ENCODE assay signal across 17 mouse cellular contexts in genomic region chr11:95038818-95039655, GRCm38 (mm10). TPM values are rescaled to one million over a fixed set of nuclear protein-coding genes. Genes with fewer than 3 reads are reported as not detected.
A peak's percentile ranks its signal among the peaks of the same experiment; 100 is the strongest.
DNase-seq lines count a peak whose midpoint lies in the region; ATAC-seq and TF ChIP-seq lines count a peak whose summit lies in the region.
"Had no signal": no experiment of that assay in that cellular context is flagged by ENCODE, and none has a peak within 500 bp of the region (broad histone marks: within the 10 kb centered on the region; RNA-seq: fewer than 3 reads in every experiment).

No protein-coding gene starts in this region.

- TF ChIP-seq EP300 in liver, postnatal 0 days (IDR thresholded peaks at IDR 0.05; ENCODE audit: low read depth): no peak

- TF ChIP-seq POLR2A in small intestine, adult 2 months (IDR thresholded peaks at IDR 0.05; ENCODE audit: low read depth, low read length): no peak

- DNase-seq in cerebellum, adult 11-12 months: peak; percentile 73
- no peak for DNase-seq in liver, postnatal 0 days
- no peak for DNase-seq in forebrain, embryonic 10.5 days (ENCODE audit: extremely low spot score, low spot score)
- no peak for DNase-seq in thymus, postnatal 14 days
- DNase-seq: B cell, adult 2 months; forebrain, postnatal 0 days; lung, adult 2 months; spleen, adult 18-20 months; thymus, postnatal 36 days had no signal

- no peak overlapping the region for H3K4me3 ChIP-seq in liver, postnatal 0 days (ENCODE audit: low read depth, low read length)
- no peak overlapping the region for H3K4me3 ChIP-seq in liver, embryonic 12.5 days
- H3K4me3 ChIP-seq in intestine, embryonic 16.5 days (ENCODE audit: low read length): no peak overlapping the region
- peak overlapping the region; percentile 19 for H3K4me3 ChIP-seq in small intestine, adult 2 months (ENCODE audit: low read depth, low read length)
- H3K4me3 ChIP-seq in forebrain, embryonic 10.5 days: no peak overlapping the region

- peaks cover 21% of the 10 kb centered on the region for H3K4me1 ChIP-seq in liver, postnatal 0 days (ENCODE audit: insufficient read depth)
- H3K4me1 ChIP-seq in liver, embryonic 12.5 days: peaks cover 37% of the 10 kb centered on the region
- peaks cover 25% of the 10 kb centered on the region for H3K4me1 ChIP-seq in intestine, embryonic 16.5 days (ENCODE audit: control insufficient read depth, insufficient read depth, low read length)
- H3K4me1 ChIP-seq in small intestine, adult 2 months (ENCODE audit: control insufficient read depth, insufficient read depth, insufficient read length, low read length): peaks cover 20% of the 10 kb centered on the region
- H3K4me1 ChIP-seq in forebrain, embryonic 10.5 days: peaks cover 34% of the 10 kb centered on the region

- TF ChIP-seq CTCF in liver, postnatal 0 days (IDR thresholded peaks at IDR 0.05; ENCODE audit: low read depth): no peak
- TF ChIP-seq CTCF in small intestine, adult 2 months (IDR thresholded peaks at IDR 0.05; ENCODE audit: extremely low read depth, insufficient read length, insufficient replicate concordance, low read depth, low read length): no peak

- ATAC-seq in cerebellum, adult (ENCODE audit: insufficient number of reproducible peaks, low FRiP score, low TSS enrichment): no peak
- ATAC-seq in liver, postnatal 0 days: peak; percentile 12
- no peak for ATAC-seq in liver, embryonic 12.5 days
- ATAC-seq in intestine, embryonic 16.5 days: no peak
- ATAC-seq: forebrain, postnatal 0 days; midbrain, embryonic 16.5 days; Patski had no signal

- peak overlapping the region; percentile 66 for H3K27ac ChIP-seq in liver, postnatal 0 days (ENCODE audit: low read depth)
- no peak overlapping the region for H3K27ac ChIP-seq in liver, embryonic 12.5 days
- peak overlapping the region; percentile 75 for H3K27ac ChIP-seq in intestine, embryonic 16.5 days (ENCODE audit: low read length)
- peak overlapping the region; percentile 92 for H3K27ac ChIP-seq in small intestine, adult 2 months (ENCODE audit: insufficient read depth, low read depth, low read length)
- no peak overlapping the region for H3K27ac ChIP-seq in forebrain, embryonic 10.5 days
- H3K27ac ChIP-seq: embryonic facial prominence, embryonic 10.5 days had no signal

- WGBS in liver, postnatal 0 days (ENCODE audit: insufficient replicate concordance): 76% methylated on average over 13 of the region's 13 CpGs
- 74% methylated on average over 13 of the region's 13 CpGs for WGBS in liver, embryonic 12.5 days (ENCODE audit: insufficient replicate concordance)
- WGBS in intestine, embryonic 16.5 days: 71% methylated on average over 13 of the region's 13 CpGs
- WGBS in small intestine, adult 2 months: 62% methylated on average over 13 of the region's 13 CpGs
- 85% methylated on average over 13 of the region's 13 CpGs for WGBS in forebrain, embryonic 10.5 days

- H3K27me3 ChIP-seq in liver, postnatal 0 days (ENCODE audit: insufficient read depth, low read length): no peaks in the 10 kb centered on the region
- H3K27me3 ChIP-seq in liver, embryonic 12.5 days (replicated peaks): peaks cover 21% of the 10 kb centered on the region
- H3K27me3 ChIP-seq in intestine, embryonic 16.5 days (replicated peaks; ENCODE audit: control insufficient read depth, insufficient read depth, low read length): no peaks in the 10 kb centered on the region
- no peaks in the 10 kb centered on the region for H3K27me3 ChIP-seq in small intestine, adult 2 months (ENCODE audit: control insufficient read depth, insufficient read depth, low read length)
- H3K27me3 ChIP-seq in forebrain, embryonic 10.5 days (ENCODE audit: poor library complexity, severe bottlenecking): peaks cover 33% of the 10 kb centered on the region
- H3K27me3 ChIP-seq: Patski had no signal

- no peaks in the 10 kb centered on the region; the same call in 1 of the 2 replicates for H3K36me3 ChIP-seq in liver, postnatal 0 days (replicated peaks; ENCODE audit: insufficient read depth, low read length)
- no peaks in the 10 kb centered on the region; the same call in 1 of the 2 replicates for H3K36me3 ChIP-seq in liver, embryonic 12.5 days
- peaks cover 2% of the 10 kb centered on the region; the same call in 1 of the 2 replicates for H3K36me3 ChIP-seq in intestine, embryonic 16.5 days (ENCODE audit: control insufficient read depth, insufficient read depth, low read length)
- H3K36me3 ChIP-seq in small intestine, adult 2 months (ENCODE audit: control insufficient read depth, insufficient read depth, low read length): peaks cover 34% of the 10 kb centered on the region
- no peaks in the 10 kb centered on the region for H3K36me3 ChIP-seq in forebrain, embryonic 10.5 days (replicated peaks)
- H3K36me3 ChIP-seq: embryonic facial prominence, embryonic 10.5 days had no signal

- H3K9ac ChIP-seq in liver, postnatal 0 days (replicated peaks): no peak overlapping the region
- no peak overlapping the region for H3K9ac ChIP-seq in liver, embryonic 12.5 days
- H3K9ac ChIP-seq in intestine, embryonic 16.5 days (ENCODE audit: low read depth, low read length): no peak overlapping the region
- H3K9ac ChIP-seq: forebrain, postnatal 0 days had no signal

- no peaks in the 10 kb centered on the region for H3K9me3 ChIP-seq in liver, postnatal 0 days (ENCODE audit: low read length)
- H3K9me3 ChIP-seq in liver, embryonic 12.5 days (replicated peaks): no peaks in the 10 kb centered on the region
- H3K9me3 ChIP-seq in intestine, embryonic 16.5 days (ENCODE audit: control insufficient read depth, low read length): no peaks in the 10 kb centered on the region
- H3K9me3 ChIP-seq in forebrain, embryonic 10.5 days: no peaks in the 10 kb centered on the region
- H3K9me3 ChIP-seq: embryonic facial prominence, embryonic 10.5 days; heart, embryonic 10.5 days had no signal

- H3K4me2 ChIP-seq in liver, postnatal 0 days (ENCODE audit: low read depth, low read length): 0 out of 2 replicates have a peak overlapping the region, but pooled peaks have one; percentile 97
- no peak overlapping the region for H3K4me2 ChIP-seq in liver, embryonic 12.5 days
- H3K4me2 ChIP-seq in intestine, embryonic 16.5 days (ENCODE audit: low read depth, low read length): peak overlapping the region; percentile 21; the same call in 1 of the 2 replicates

RNA-seq across cellular contexts. Expression of gene Pdk2, which starts 2.1 kb away (rescaled TPM):
- 16.2 and 17.3 TPM in 2 replicates for polyA plus RNA-seq in liver, postnatal 0 days (2015; fragmentation: Nextera tagmentation; extraction: Ambion mirVana)
- polyA plus RNA-seq in liver, embryonic 12.5 days (2016; fragmentation: Nextera tagmentation; extraction: Ambion mirVana): 10.0 and 11.0 TPM in 2 replicates
- 42.2 and 48.2 TPM in 2 replicates for polyA plus RNA-seq in intestine, embryonic 16.5 days (2015; fragmentation: Nextera tagmentation; extraction: Ambion mirVana)
- polyA plus RNA-seq in small intestine, adult 2 months (2012; rRNA removed): 67.7 and 167 TPM in 2 replicates
- 12.1 and 12.5 TPM in 2 replicates for polyA plus RNA-seq in forebrain, embryonic 10.5 days (2016; fragmentation: Nextera tagmentation; extraction: Ambion mirVana)

RNA-seq across cellular contexts. Expression of gene Samd14, which starts 29.4 kb away (rescaled TPM):
- 14.5 and 16.1 TPM in 2 replicates for polyA plus RNA-seq in liver, postnatal 0 days (2015; fragmentation: Nextera tagmentation; extraction: Ambion mirVana)
- polyA plus RNA-seq in liver, embryonic 12.5 days (2016; fragmentation: Nextera tagmentation; extraction: Ambion mirVana): 53.8 and 56.7 TPM in 2 replicates
- polyA plus RNA-seq in intestine, embryonic 16.5 days (2015; fragmentation: Nextera tagmentation; extraction: Ambion mirVana): 13.2 and 13.6 TPM in 2 replicates
- 3.3 and 7.2 TPM in 2 replicates for polyA plus RNA-seq in small intestine, adult 2 months (2012; rRNA removed)
- polyA plus RNA-seq in forebrain, embryonic 10.5 days (2016; fragmentation: Nextera tagmentation; extraction: Ambion mirVana): 35.8 and 36.7 TPM in 2 replicates

RNA-seq across cellular contexts. Expression of gene Itga3, which starts 37.6 kb away (rescaled TPM):
- 0.97 and 1.0 TPM in 2 replicates for polyA plus RNA-seq in liver, postnatal 0 days (2015; fragmentation: Nextera tagmentation; extraction: Ambion mirVana)
- polyA plus RNA-seq in liver, embryonic 12.5 days (2016; fragmentation: Nextera tagmentation; extraction: Ambion mirVana): 2.8 and 3.6 TPM in 2 replicates
- polyA plus RNA-seq in intestine, embryonic 16.5 days (2015; fragmentation: Nextera tagmentation; extraction: Ambion mirVana): 35.7 and 39.9 TPM in 2 replicates
- polyA plus RNA-seq in small intestine, adult 2 months (2012; rRNA removed): 91.0 and 156 TPM in 2 replicates
- 5.5 and 6.5 TPM in 2 replicates for polyA plus RNA-seq in forebrain, embryonic 10.5 days (2016; fragmentation: Nextera tagmentation; extraction: Ambion mirVana)

RNA-seq across cellular contexts. Expression of gene Ppp1r9b, which starts 48.2 kb away (rescaled TPM):
- 5.7 and 6.1 TPM in 2 replicates for polyA plus RNA-seq in liver, postnatal 0 days (2015; fragmentation: Nextera tagmentation; extraction: Ambion mirVana)
- polyA plus RNA-seq in liver, embryonic 12.5 days (2016; fragmentation: Nextera tagmentation; extraction: Ambion mirVana): 13.4 and 14.1 TPM in 2 replicates
- polyA plus RNA-seq in intestine, embryonic 16.5 days (2015; fragmentation: Nextera tagmentation; extraction: Ambion mirVana): 5.2 and 5.6 TPM in 2 replicates
- polyA plus RNA-seq in small intestine, adult 2 months (2012; rRNA removed): 17.0 and 29.4 TPM in 2 replicates
- 8.7 and 10.7 TPM in 2 replicates for polyA plus RNA-seq in forebrain, embryonic 10.5 days (2016; fragmentation: Nextera tagmentation; extraction: Ambion mirVana)

Comparison
In these comparisons a context has a peak if more than half of its experiments do, and no peak if none do; other contexts are left out.
1. H3K27ac ChIP-seq: peak in liver, postnatal 0 days (single experiment), intestine, embryonic 16.5 days (single experiment) and small intestine, adult 2 months (single experiment); none in liver, embryonic 12.5 days (single experiment) and forebrain, embryonic 10.5 days (single experiment).